In genomic region chr7:142486751-142487162, GRCm38 (mm10) we compare ENCODE assay signal across 11 mouse cellular contexts. TPM values are rescaled to one million over a fixed set of nuclear protein-coding genes. Genes with fewer than 3 reads are reported as not detected.
DNase-seq lines count a peak whose midpoint lies in the region; ATAC-seq and TF ChIP-seq lines count a peak whose summit lies in the region.
"Had no signal": no experiment of that assay in that cellular context is flagged by ENCODE, and none has a peak within 500 bp of the region (broad histone marks: within the 10 kb centered on the region; RNA-seq: fewer than 3 reads in every experiment).

No protein-coding gene starts in this region.

- no peak for TF ChIP-seq CTCF in gastrocnemius, adult 2 months (IDR thresholded peaks at IDR 0.05)
- no peak for TF ChIP-seq CTCF in lung, postnatal 0 days (IDR thresholded peaks at IDR 0.05)

- H3K27ac ChIP-seq in gastrocnemius, adult 2 months: peak overlapping the region; percentile 98
- H3K27ac ChIP-seq in lung, embryonic 16.5 days (ENCODE audit: low read length): peak overlapping the region; percentile 65
- H3K27ac ChIP-seq in lung, postnatal 0 days (ENCODE audit: low read length): no peak overlapping the region
- peak overlapping the region; percentile 55 for H3K27ac ChIP-seq in hindbrain, embryonic 13.5 days
- H3K27ac ChIP-seq in neural tube, embryonic 13.5 days (replicated peaks): peak overlapping the region; percentile 78

- TF ChIP-seq EP300 in lung, postnatal 0 days (IDR thresholded peaks at IDR 0.05): no peak

- H3K27me3 ChIP-seq in lung, embryonic 16.5 days (ENCODE audit: control insufficient read depth, insufficient read depth, low read depth, low read length): no peaks in the 10 kb centered on the region
- no peaks in the 10 kb centered on the region for H3K27me3 ChIP-seq in lung, postnatal 0 days (replicated peaks; ENCODE audit: insufficient read depth, low read length)
- peaks cover 3% of the 10 kb centered on the region; the same call in 1 of the 2 replicates for H3K27me3 ChIP-seq in hindbrain, embryonic 13.5 days
- peaks cover 3% of the 10 kb centered on the region; the same call in 1 of the 2 replicates for H3K27me3 ChIP-seq in neural tube, embryonic 13.5 days

- peak overlapping the region; percentile 49 for H3K9ac ChIP-seq in lung, embryonic 16.5 days (ENCODE audit: low read length)
- H3K9ac ChIP-seq in lung, postnatal 0 days (replicated peaks; ENCODE audit: low read depth): no peak overlapping the region
- no peak overlapping the region for H3K9ac ChIP-seq in hindbrain, embryonic 13.5 days
- peak overlapping the region; percentile 34; the same call in 1 of the 2 replicates for H3K9ac ChIP-seq in neural tube, embryonic 13.5 days

- peak; percentile 68 for DNase-seq in gastrocnemius, adult 2 months
- DNase-seq in gastrocnemius, postnatal 10 days: no peak
- no peak for DNase-seq in lung, postnatal 0 days (ENCODE audit: low spot score)
- DNase-seq in Muller cell, postnatal 12 days (ENCODE audit: inconsistent ontology term): no peak
- DNase-seq in cerebellum, adult 11 months: no peak
- DNase-seq: B cell, adult 2 months had no signal

- no peaks in the 10 kb centered on the region for H3K9me3 ChIP-seq in lung, embryonic 16.5 days (ENCODE audit: control insufficient read depth, low read length)
- no peaks in the 10 kb centered on the region for H3K9me3 ChIP-seq in lung, postnatal 0 days (ENCODE audit: low read length)
- H3K9me3 ChIP-seq in hindbrain, embryonic 13.5 days: no peaks in the 10 kb centered on the region
- no peaks in the 10 kb centered on the region for H3K9me3 ChIP-seq in neural tube, embryonic 13.5 days
- H3K9me3 ChIP-seq: megakaryocyte, embryonic 14.5 days had no signal

- WGBS in lung, embryonic 16.5 days: 74% methylated on average over 8 of the region's 8 CpGs
- WGBS in lung, postnatal 0 days: 74% methylated on average over 7 of the region's 8 CpGs
- WGBS in hindbrain, embryonic 13.5 days: 62% methylated on average over 8 of the region's 8 CpGs
- 53% methylated on average over 8 of the region's 8 CpGs for WGBS in neural tube, embryonic 13.5 days

- peak overlapping the region; percentile 4 for H3K4me3 ChIP-seq in gastrocnemius, adult 2 months
- no peak overlapping the region for H3K4me3 ChIP-seq in lung, embryonic 16.5 days (ENCODE audit: low read length)
- H3K4me3 ChIP-seq in lung, postnatal 0 days (ENCODE audit: low read depth, low read length): no peak overlapping the region
- no peak overlapping the region for H3K4me3 ChIP-seq in hindbrain, embryonic 13.5 days
- no peak overlapping the region for H3K4me3 ChIP-seq in neural tube, embryonic 13.5 days
- H3K4me3 ChIP-seq: megakaryocyte, embryonic 14.5 days had no signal

- H3K36me3 ChIP-seq in lung, embryonic 16.5 days (ENCODE audit: control insufficient read depth, insufficient read depth, low read length): peaks cover 8% of the 10 kb centered on the region
- no peaks in the 10 kb centered on the region for H3K36me3 ChIP-seq in lung, postnatal 0 days (ENCODE audit: insufficient read depth, low read length)
- no peaks in the 10 kb centered on the region for H3K36me3 ChIP-seq in hindbrain, embryonic 13.5 days
- no peaks in the 10 kb centered on the region for H3K36me3 ChIP-seq in neural tube, embryonic 13.5 days

- H3K4me2 ChIP-seq in lung, embryonic 16.5 days (ENCODE audit: low read depth, low read length): no peak overlapping the region
- no peak overlapping the region for H3K4me2 ChIP-seq in lung, postnatal 0 days (replicated peaks; ENCODE audit: low read depth, low read length)
- no peak overlapping the region for H3K4me2 ChIP-seq in hindbrain, embryonic 13.5 days
- H3K4me2 ChIP-seq in neural tube, embryonic 13.5 days: no peak overlapping the region

- intact Hi-C loops in gastrocnemius, adult 2 months (cut with DNase I): loop anchor here (5.0 kb wide), 1 partner anchor 96 kb away; no protein-coding TSS in a partner anchor

- no peak for ATAC-seq in lung, embryonic 16.5 days (ENCODE audit: low read depth)
- ATAC-seq in lung, postnatal 0 days: no peak
- no peak for ATAC-seq in hindbrain, embryonic 13.5 days (ENCODE audit: low FRiP score)
- no peak for ATAC-seq in neural tube, embryonic 13.5 days (ENCODE audit: low read depth)

- peaks cover 21% of the 10 kb centered on the region for H3K4me1 ChIP-seq in lung, embryonic 16.5 days (replicated peaks; ENCODE audit: control insufficient read depth, insufficient read depth, low read length)
- H3K4me1 ChIP-seq in lung, postnatal 0 days (ENCODE audit: insufficient read depth, low read depth, low read length): peaks cover under 1% of the 10 kb centered on the region; the same call in 1 of the 2 replicates
- H3K4me1 ChIP-seq in hindbrain, embryonic 13.5 days (replicated peaks): peaks cover 33% of the 10 kb centered on the region
- peaks cover 38% of the 10 kb centered on the region for H3K4me1 ChIP-seq in neural tube, embryonic 13.5 days (replicated peaks)
- H3K4me1 ChIP-seq: megakaryocyte, embryonic 14.5 days had no signal

RNA-seq across cellular contexts. Expression of gene Tnnt3, which starts 11.9 kb away (rescaled TPM):
- total RNA-seq in gastrocnemius, adult 2 months (2021): over 10,000 TPM; 28,899 to 38,022 TPM
- total RNA-seq in gastrocnemius, postnatal 10 days (2021): over 10,000 TPM; 17,146 to 18,824 TPM
- polyA plus RNA-seq in lung, embryonic 16.5 days (2015; fragmentation: Nextera tagmentation; extraction: Ambion mirVana): 17.9 and 50.7 TPM in 2 replicates
- polyA plus RNA-seq in lung, postnatal 0 days (2015; fragmentation: Nextera tagmentation; extraction: Ambion mirVana): 1.5 and 2.2 TPM in 2 replicates
- 1.1 and 2.5 TPM in 2 replicates for polyA plus RNA-seq in hindbrain, embryonic 13.5 days (2015; fragmentation: Nextera tagmentation; extraction: Ambion mirVana)
- polyA plus RNA-seq in neural tube, embryonic 13.5 days (2015; fragmentation: Nextera tagmentation; extraction: Ambion mirVana): 2.4 and 8.4 TPM in 2 replicates
- total RNA-seq: left cerebral cortex, postnatal 36 days had no signal

RNA-seq across cellular contexts. Expression of gene Lsp1, which starts 26.1 kb away (rescaled TPM):
- total RNA-seq in gastrocnemius, adult 2 months (2021): 10 to 100 TPM; 25.8 to 47.3 TPM
- total RNA-seq in gastrocnemius, postnatal 10 days (2021): 10 to 100 TPM; 14.4 to 24.4 TPM
- polyA plus RNA-seq in lung, embryonic 16.5 days (2015; fragmentation: Nextera tagmentation; extraction: Ambion mirVana): 110 and 118 TPM in 2 replicates
- 90.8 and 92.3 TPM in 2 replicates for polyA plus RNA-seq in lung, postnatal 0 days (2015; fragmentation: Nextera tagmentation; extraction: Ambion mirVana)
- 5.1 and 6.8 TPM in 2 replicates for polyA plus RNA-seq in hindbrain, embryonic 13.5 days (2015; fragmentation: Nextera tagmentation; extraction: Ambion mirVana)
- 9.3 and 15.8 TPM in 2 replicates for polyA plus RNA-seq in neural tube, embryonic 13.5 days (2015; fragmentation: Nextera tagmentation; extraction: Ambion mirVana)

RNA-seq across cellular contexts. Expression of gene Tnni2, which starts 45.1 kb away (rescaled TPM):
- total RNA-seq in gastrocnemius, adult 2 months (2021): over 10,000 TPM; 15,929 to 19,962 TPM
- over 10,000 TPM; 11,296 to 12,937 TPM for total RNA-seq in gastrocnemius, postnatal 10 days (2021)
- 17.6 and 61.1 TPM in 2 replicates for polyA plus RNA-seq in lung, embryonic 16.5 days (2015; fragmentation: Nextera tagmentation; extraction: Ambion mirVana)
- polyA plus RNA-seq in lung, postnatal 0 days (2015; fragmentation: Nextera tagmentation; extraction: Ambion mirVana): 1.9 and 2.1 TPM in 2 replicates
- 1.4 and 1.8 TPM in 2 replicates for polyA plus RNA-seq in hindbrain, embryonic 13.5 days (2015; fragmentation: Nextera tagmentation; extraction: Ambion mirVana)
- 2.2 and 8.9 TPM in 2 replicates for polyA plus RNA-seq in neural tube, embryonic 13.5 days (2015; fragmentation: Nextera tagmentation; extraction: Ambion mirVana)

RNA-seq across cellular contexts. Expression of gene Mrpl23, which starts 45.7 kb away (rescaled TPM):
- 1 to 10 TPM in 1 of 2 experiments, under 1 TPM in 1; 0.89 to 1.4 TPM for total RNA-seq in gastrocnemius, adult 2 months (2021)
- total RNA-seq in gastrocnemius, postnatal 10 days (2021): 1 to 10 TPM; 6.4 to 7.2 TPM
- polyA plus RNA-seq in lung, embryonic 16.5 days (2015; fragmentation: Nextera tagmentation; extraction: Ambion mirVana): 17.2 and 22.4 TPM in 2 replicates
- polyA plus RNA-seq in lung, postnatal 0 days (2015; fragmentation: Nextera tagmentation; extraction: Ambion mirVana): 15.2 and 15.7 TPM in 2 replicates
- 16.9 and 19.5 TPM in 2 replicates for polyA plus RNA-seq in hindbrain, embryonic 13.5 days (2015; fragmentation: Nextera tagmentation; extraction: Ambion mirVana)
- polyA plus RNA-seq in neural tube, embryonic 13.5 days (2015; fragmentation: Nextera tagmentation; extraction: Ambion mirVana): 14.0 and 14.8 TPM in 2 replicates

RNA-seq across cellular contexts. Expression of gene Syt8, which starts 52.1 kb away (rescaled TPM):
- not detected for total RNA-seq in gastrocnemius, adult 2 months (2021)
- total RNA-seq in gastrocnemius, postnatal 10 days (2021): under 1 TPM in 1 of 2 experiments, not detected in 1; 0.36 TPM
- polyA plus RNA-seq in lung, embryonic 16.5 days (2015; fragmentation: Nextera tagmentation; extraction: Ambion mirVana): 0.48 and 1.2 TPM in 2 replicates
- 0.47 and 1.1 TPM in 2 replicates for polyA plus RNA-seq in lung, postnatal 0 days (2015; fragmentation: Nextera tagmentation; extraction: Ambion mirVana)
- polyA plus RNA-seq in hindbrain, embryonic 13.5 days (2015; fragmentation: Nextera tagmentation; extraction: Ambion mirVana): not detected in 2 replicates
- 0.39 TPM in 1 of 2 replicates, not detected in the other for polyA plus RNA-seq in neural tube, embryonic 13.5 days (2015; fragmentation: Nextera tagmentation; extraction: Ambion mirVana)
- total RNA-seq: left cerebral cortex, postnatal 36 days had no signal

Comparison
In these comparisons a context has a peak if more than half of its experiments do, and no peak if none do; other contexts are left out.
1. H3K9ac ChIP-seq: peak in lung, embryonic 16.5 days (single experiment) and neural tube, embryonic 13.5 days (single experiment); none in lung, postnatal 0 days (single experiment) and hindbrain, embryonic 13.5 days (single experiment).